Mouse (Mus musculus): ENCODE measurements around the gene Sp110. TPM values are rescaled to one million over a fixed set of nuclear protein-coding genes. Genes with fewer than 3 reads are reported as not detected.
"Not testable (repeated sequence)": the region's sequence is repeated elsewhere in the genome, so short reads cannot be mapped to it uniquely, and the experiment has no call there.

The Sp110 gene
- 1.1 and 1.7 TPM in 2 replicates for polyA plus RNA-seq (2014; fragmentation: Nextera tagmentation; extraction: Ambion mirVana)

DNA sequence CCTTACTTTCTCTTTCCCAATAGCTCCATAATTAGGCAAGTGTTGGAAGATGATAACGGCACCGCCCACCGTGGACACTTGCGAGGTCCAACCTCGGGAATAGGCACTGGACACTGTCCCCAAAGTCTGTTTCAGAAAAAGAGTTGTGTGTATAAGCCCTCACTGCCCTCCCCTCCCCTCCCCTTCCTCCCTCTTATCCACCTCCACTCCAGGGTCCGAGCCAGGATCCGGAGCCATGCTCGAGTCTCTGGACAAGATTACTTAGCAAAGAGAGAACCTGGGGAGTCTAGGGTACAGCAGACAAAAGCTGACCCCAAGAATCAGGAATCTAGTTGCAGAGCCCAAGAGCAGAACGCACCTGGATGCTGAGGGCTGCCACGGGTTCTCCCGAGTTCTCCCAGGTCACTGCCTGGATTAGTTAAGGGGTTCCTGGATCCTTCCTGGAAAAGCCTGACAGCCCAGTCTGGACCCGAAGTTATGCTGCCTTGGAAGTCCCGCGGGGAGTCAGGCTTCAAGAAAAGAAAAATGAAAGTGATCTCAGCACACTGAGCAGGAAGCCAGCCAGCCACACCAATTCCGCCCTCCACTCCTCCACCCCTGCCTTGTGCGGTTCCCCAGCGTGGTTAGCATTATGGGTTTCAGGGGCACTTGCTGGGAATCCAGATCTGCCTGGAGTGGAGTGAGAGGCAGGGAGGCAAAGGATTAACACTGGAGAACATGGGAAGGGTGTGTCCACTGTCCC is at the start of gene Sp110:
Sp110 (minus strand) TSS at position 547 of the 742 bp plus-strand sequence.
- not testable (repeated sequence) for H3K9ac ChIP-seq (ENCODE audit: low read depth, low read length); ATAC-seq (ENCODE audit: low FRiP score, low TSS enrichment); H3K36me3 ChIP-seq (ENCODE audit: control insufficient read depth, insufficient read depth, low read length); H3K9me3 ChIP-seq (ENCODE audit: control insufficient read depth, low read length); H3K27ac ChIP-seq (ENCODE audit: low read depth, low read length); H3K4me2 ChIP-seq (replicated peaks; ENCODE audit: low read depth, low read length); H3K4me3 ChIP-seq (ENCODE audit: low read length); H3K27me3 ChIP-seq (ENCODE audit: control insufficient read depth, insufficient read depth, low read length); H3K4me1 ChIP-seq (ENCODE audit: control insufficient read depth, insufficient read depth, low read length)
- WGBS = 70% methylated on average over 14 of the region's 17 CpGs

DNA sequence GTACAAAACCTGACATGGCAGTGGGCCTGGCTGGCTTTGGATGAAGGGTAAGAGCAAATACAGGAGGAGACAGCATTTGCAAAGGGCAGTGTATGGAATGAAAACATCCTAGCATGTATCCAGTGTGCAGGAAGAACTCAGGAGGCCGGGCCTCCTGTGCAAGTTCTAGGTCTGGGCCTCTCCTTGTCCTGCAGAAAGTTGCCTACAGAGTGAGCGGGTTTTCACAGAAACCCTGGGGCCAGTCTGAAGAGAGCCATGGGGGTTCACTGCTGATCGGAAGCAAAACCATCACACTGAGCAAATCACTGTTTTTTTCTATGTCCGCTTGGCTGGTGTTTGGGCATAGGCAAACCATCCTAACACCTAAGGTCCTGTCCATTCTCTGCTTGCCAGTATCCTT is 39.5 kb upstream of the Sp110 start:
- WGBS = 84% methylated on average over 4 of the region's 4 CpGs
- not testable (repeated sequence) for H3K4me2 ChIP-seq (replicated peaks; ENCODE audit: low read depth, low read length); H3K27me3 ChIP-seq (ENCODE audit: control insufficient read depth, insufficient read depth, low read length); H3K9me3 ChIP-seq (ENCODE audit: control insufficient read depth, low read length); ATAC-seq (ENCODE audit: low FRiP score, low TSS enrichment); H3K4me1 ChIP-seq (ENCODE audit: control insufficient read depth, insufficient read depth, low read length); H3K36me3 ChIP-seq (ENCODE audit: control insufficient read depth, insufficient read depth, low read length); H3K27ac ChIP-seq (ENCODE audit: low read depth, low read length); H3K9ac ChIP-seq (ENCODE audit: low read depth, low read length); H3K4me3 ChIP-seq (ENCODE audit: low read length)

DNA sequence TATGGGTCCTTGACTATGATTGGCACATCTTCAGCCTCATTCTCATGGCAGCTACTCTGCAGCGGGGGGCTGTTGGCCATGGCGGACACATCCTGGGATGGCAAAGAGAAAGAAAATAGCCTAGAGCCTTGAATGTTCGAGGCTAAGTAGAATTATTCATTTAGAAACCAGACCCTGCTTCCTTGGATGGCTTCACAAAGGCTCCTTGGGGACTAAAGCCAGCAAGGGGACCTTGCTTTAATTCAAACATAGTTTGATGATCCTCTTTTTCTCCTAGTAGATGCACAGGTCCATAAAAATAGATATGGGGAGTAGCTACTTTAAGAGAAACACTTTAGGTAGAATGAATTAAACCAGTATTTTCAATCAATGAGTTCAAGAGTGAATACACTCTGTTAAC is 38.3 kb upstream of the Sp110 start:
- ATAC-seq (ENCODE audit: low FRiP score, low TSS enrichment); H3K9me3 ChIP-seq (ENCODE audit: control insufficient read depth, low read length); H3K9ac ChIP-seq (ENCODE audit: low read depth, low read length); H3K4me3 ChIP-seq (ENCODE audit: low read length); H3K27me3 ChIP-seq (ENCODE audit: control insufficient read depth, insufficient read depth, low read length); H3K27ac ChIP-seq (ENCODE audit: low read depth, low read length); H3K4me1 ChIP-seq (ENCODE audit: control insufficient read depth, insufficient read depth, low read length); H3K4me2 ChIP-seq (replicated peaks; ENCODE audit: low read depth, low read length); H3K36me3 ChIP-seq (ENCODE audit: control insufficient read depth, insufficient read depth, low read length): not testable (repeated sequence)
- WGBS = 65% methylated on average over 3 of the region's 3 CpGs

DNA sequence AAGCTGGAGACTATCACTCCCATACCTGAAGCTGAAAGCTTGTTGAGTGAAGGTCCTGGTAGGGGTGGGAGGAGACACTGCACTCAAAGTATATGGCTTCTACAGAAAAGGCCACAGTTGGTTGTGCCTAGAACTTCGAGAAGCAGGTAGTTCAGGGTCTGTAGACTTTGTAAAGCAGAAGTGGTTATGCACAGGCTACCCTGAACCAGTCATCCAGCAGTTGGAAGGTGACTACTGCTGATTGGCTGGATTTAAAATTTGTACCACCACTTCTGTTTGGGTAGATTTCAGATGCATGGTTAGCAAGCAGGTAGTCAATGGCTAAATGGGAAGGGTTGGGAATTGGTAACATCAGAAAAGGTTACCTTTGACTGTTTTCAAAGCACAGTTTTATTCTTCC is 20.1 kb upstream of the Sp110 start:
- not testable (repeated sequence) for H3K36me3 ChIP-seq (ENCODE audit: control insufficient read depth, insufficient read depth, low read length); H3K4me1 ChIP-seq (ENCODE audit: control insufficient read depth, insufficient read depth, low read length); H3K9me3 ChIP-seq (ENCODE audit: control insufficient read depth, low read length); H3K27ac ChIP-seq (ENCODE audit: low read depth, low read length); H3K4me3 ChIP-seq (ENCODE audit: low read length); H3K9ac ChIP-seq (ENCODE audit: low read depth, low read length); ATAC-seq (ENCODE audit: low FRiP score, low TSS enrichment); H3K4me2 ChIP-seq (replicated peaks; ENCODE audit: low read depth, low read length); H3K27me3 ChIP-seq (ENCODE audit: control insufficient read depth, insufficient read depth, low read length)
- 50% methylated on average over 1 of the region's 1 CpGs for WGBS

DNA sequence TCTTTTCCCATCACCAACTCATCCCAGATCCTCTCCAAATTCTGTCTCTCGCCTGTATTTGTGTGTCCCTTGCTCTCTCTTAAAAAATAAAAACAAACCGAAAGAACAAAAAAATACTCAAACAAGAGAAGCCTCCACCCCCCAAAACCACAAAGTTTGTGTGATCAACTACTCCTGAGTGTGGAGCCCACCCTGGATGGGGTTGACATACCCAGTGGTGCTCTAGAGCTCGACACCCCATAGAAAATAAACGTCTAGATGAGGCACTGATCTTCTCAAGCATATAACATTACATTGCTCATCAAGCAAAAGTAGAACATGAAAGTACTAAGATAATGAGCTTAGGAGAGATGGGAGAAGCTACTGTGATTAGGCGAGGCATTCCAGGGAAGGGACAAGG is 18.5 kb upstream of the Sp110 start:
- H3K27ac ChIP-seq (ENCODE audit: low read depth, low read length); H3K27me3 ChIP-seq (ENCODE audit: control insufficient read depth, insufficient read depth, low read length); H3K4me2 ChIP-seq (replicated peaks; ENCODE audit: low read depth, low read length); H3K9me3 ChIP-seq (ENCODE audit: control insufficient read depth, low read length); ATAC-seq (ENCODE audit: low FRiP score, low TSS enrichment); H3K36me3 ChIP-seq (ENCODE audit: control insufficient read depth, insufficient read depth, low read length); H3K4me3 ChIP-seq (ENCODE audit: low read length); H3K4me1 ChIP-seq (ENCODE audit: control insufficient read depth, insufficient read depth, low read length); H3K9ac ChIP-seq (ENCODE audit: low read depth, low read length): not testable (repeated sequence)
- 71% methylated on average over 4 of the region's 5 CpGs for WGBS

DNA sequence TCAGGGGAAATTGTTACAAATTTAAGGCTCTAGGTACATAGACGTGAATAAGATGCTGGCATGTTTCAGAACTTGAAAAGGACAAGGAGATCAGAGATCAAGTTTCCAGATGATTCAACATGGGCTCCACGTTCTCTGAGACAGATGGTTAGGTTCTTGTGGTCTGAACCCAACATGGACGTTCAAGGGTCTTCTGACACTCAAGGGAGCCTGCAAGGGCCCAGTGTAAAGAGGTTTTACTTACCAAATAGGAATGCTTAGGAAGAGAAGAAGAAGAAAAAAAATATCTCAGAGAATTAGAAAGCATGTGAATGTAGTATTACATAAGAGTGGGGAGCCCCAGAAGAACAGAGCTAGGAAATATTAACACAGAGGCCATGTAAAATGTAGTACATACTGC is 17.2 kb upstream of the Sp110 start:
- not testable (repeated sequence) for ATAC-seq (ENCODE audit: low FRiP score, low TSS enrichment)
- 64% methylated on average over 3 of the region's 3 CpGs for WGBS

DNA sequence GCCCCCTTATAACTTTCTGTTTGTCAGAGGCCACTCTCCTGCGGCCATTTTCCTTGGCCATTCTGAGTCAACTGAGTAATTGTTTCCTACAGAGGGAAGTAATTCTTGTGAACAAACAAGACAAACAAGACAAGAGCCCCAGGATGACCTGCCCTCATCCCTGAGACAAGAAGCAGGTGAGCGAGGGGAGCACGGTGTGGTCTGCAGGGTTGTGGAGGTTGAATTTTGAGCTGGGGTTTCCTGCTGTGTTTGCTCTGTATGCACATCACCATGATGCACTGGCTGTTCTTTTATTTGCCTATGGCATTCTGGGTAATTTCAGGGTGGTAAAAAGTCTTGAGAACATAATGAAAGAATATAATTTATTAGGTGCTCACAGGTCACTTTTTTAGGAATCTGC is 16.5 kb upstream of the Sp110 start:
- ATAC-seq (ENCODE audit: low FRiP score, low TSS enrichment); H3K9ac ChIP-seq (ENCODE audit: low read depth, low read length); H3K9me3 ChIP-seq (ENCODE audit: control insufficient read depth, low read length); H3K27ac ChIP-seq (ENCODE audit: low read depth, low read length); H3K27me3 ChIP-seq (ENCODE audit: control insufficient read depth, insufficient read depth, low read length); H3K4me3 ChIP-seq (ENCODE audit: low read length); H3K4me2 ChIP-seq (replicated peaks; ENCODE audit: low read depth, low read length); H3K36me3 ChIP-seq (ENCODE audit: control insufficient read depth, insufficient read depth, low read length); H3K4me1 ChIP-seq (ENCODE audit: control insufficient read depth, insufficient read depth, low read length): not testable (repeated sequence)
- WGBS = 86% methylated on average over 3 of the region's 3 CpGs

More for the DNA sequence above, 17.2 kb upstream of the Sp110 start:
- not testable (repeated sequence) for H3K4me2 ChIP-seq (replicated peaks; ENCODE audit: low read depth, low read length); H3K4me3 ChIP-seq (ENCODE audit: low read length); H3K9ac ChIP-seq (ENCODE audit: low read depth, low read length); H3K27me3 ChIP-seq (ENCODE audit: control insufficient read depth, insufficient read depth, low read length); H3K9me3 ChIP-seq (ENCODE audit: control insufficient read depth, low read length); H3K4me1 ChIP-seq (ENCODE audit: control insufficient read depth, insufficient read depth, low read length); H3K36me3 ChIP-seq (ENCODE audit: control insufficient read depth, insufficient read depth, low read length); H3K27ac ChIP-seq (ENCODE audit: low read depth, low read length)

DNA sequence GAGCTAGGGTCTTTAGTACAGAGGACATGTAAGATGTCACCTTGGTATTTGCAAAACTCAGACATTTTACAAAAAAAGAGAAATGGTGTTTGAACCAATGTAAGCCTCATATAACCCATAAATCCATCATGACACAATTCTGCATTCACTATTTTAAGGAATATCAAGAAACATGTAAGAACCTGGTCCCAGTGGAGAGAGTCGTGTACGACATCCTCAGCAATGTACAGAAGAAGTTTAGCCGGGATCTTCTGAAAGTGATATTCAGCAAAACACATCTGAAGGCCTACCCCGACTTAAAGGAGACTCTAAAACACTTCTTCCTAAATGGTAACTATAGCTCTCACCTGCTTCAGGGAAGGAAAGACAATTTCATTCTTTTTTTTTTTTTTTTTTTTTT is 12.0 kb upstream of the Sp110 start:
- H3K4me1 ChIP-seq (ENCODE audit: control insufficient read depth, insufficient read depth, low read length); H3K27ac ChIP-seq (ENCODE audit: low read depth, low read length); H3K36me3 ChIP-seq (ENCODE audit: control insufficient read depth, insufficient read depth, low read length); H3K9ac ChIP-seq (ENCODE audit: low read depth, low read length); H3K9me3 ChIP-seq (ENCODE audit: control insufficient read depth, low read length); ATAC-seq (ENCODE audit: low FRiP score, low TSS enrichment); H3K4me3 ChIP-seq (ENCODE audit: low read length); H3K4me2 ChIP-seq (replicated peaks; ENCODE audit: low read depth, low read length); H3K27me3 ChIP-seq (ENCODE audit: control insufficient read depth, insufficient read depth, low read length): not testable (repeated sequence)
- WGBS = no CpG with 5 or more reads among the region's 4 CpGs

DNA sequence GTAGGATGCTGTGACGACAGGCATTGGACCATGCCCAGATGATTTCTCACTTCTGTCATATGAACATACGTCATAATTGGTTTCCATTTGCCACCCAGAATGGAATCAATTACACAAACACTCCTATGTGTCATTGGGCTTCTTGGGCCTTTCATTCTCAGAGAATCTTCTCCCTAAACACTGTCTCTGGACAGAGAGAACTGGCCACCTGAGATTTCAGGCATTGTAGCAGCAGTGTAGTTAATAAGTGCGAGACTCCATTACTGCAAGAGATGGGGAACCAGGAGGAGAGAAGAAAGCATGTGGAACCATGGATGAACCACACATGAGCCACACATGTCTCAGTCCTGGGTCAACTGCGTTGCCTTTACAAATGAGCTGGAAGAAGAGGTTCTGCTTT is 9.7 kb upstream of the Sp110 start:
- not testable (repeated sequence) for H3K9me3 ChIP-seq (ENCODE audit: control insufficient read depth, low read length); H3K4me3 ChIP-seq (ENCODE audit: low read length); H3K9ac ChIP-seq (ENCODE audit: low read depth, low read length); H3K36me3 ChIP-seq (ENCODE audit: control insufficient read depth, insufficient read depth, low read length); H3K27me3 ChIP-seq (ENCODE audit: control insufficient read depth, insufficient read depth, low read length); H3K4me1 ChIP-seq (ENCODE audit: control insufficient read depth, insufficient read depth, low read length); H3K27ac ChIP-seq (ENCODE audit: low read depth, low read length); ATAC-seq (ENCODE audit: low FRiP score, low TSS enrichment); H3K4me2 ChIP-seq (replicated peaks; ENCODE audit: low read depth, low read length)
- 87% methylated on average over 3 of the region's 4 CpGs for WGBS
